In genomic region chr4:62517538-62518415, GRCm38 (mm10) we compare ENCODE assay signal across 8 mouse cellular contexts. TPM values are rescaled to one million over a fixed set of nuclear protein-coding genes. Genes with fewer than 3 reads are reported as not detected.
DNase-seq lines count a peak whose midpoint lies in the region; ATAC-seq lines count a peak whose summit lies in the region.

No protein-coding gene starts in this region.

- WGBS in heart, embryonic 12.5 days: 74% methylated on average over 10 of the region's 10 CpGs
- 73% methylated on average over 10 of the region's 10 CpGs for WGBS in limb, embryonic 12.5 days

- ATAC-seq in heart, embryonic 12.5 days (ENCODE audit: insufficient number of reproducible peaks, low FRiP score): no peak
- ATAC-seq in limb, embryonic 12.5 days (ENCODE audit: insufficient number of reproducible peaks, insufficient read depth, low FRiP score, low TSS enrichment, low read depth): no peak

- peak overlapping the region; percentile 82 for H3K27ac ChIP-seq in heart, embryonic 12.5 days (ENCODE audit: poor library complexity, severe bottlenecking)
- no peak overlapping the region; the same call in 1 of the 2 replicates for H3K27ac ChIP-seq in limb, embryonic 12.5 days

- no peak overlapping the region; the same call in 1 of the 2 replicates for H3K9ac ChIP-seq in heart, embryonic 12.5 days
- H3K9ac ChIP-seq in limb, embryonic 12.5 days (replicated peaks): peak overlapping the region; percentile 78; the same call in 1 of the 2 replicates

- no peaks in the 10 kb centered on the region for H3K27me3 ChIP-seq in heart, embryonic 12.5 days (replicated peaks)
- H3K27me3 ChIP-seq in limb, embryonic 12.5 days: no peaks in the 10 kb centered on the region

- peaks cover 19% of the 10 kb centered on the region for H3K36me3 ChIP-seq in heart, embryonic 12.5 days
- peaks cover 21% of the 10 kb centered on the region for H3K36me3 ChIP-seq in limb, embryonic 12.5 days

- peaks cover 48% of the 10 kb centered on the region for H3K4me1 ChIP-seq in heart, embryonic 12.5 days (replicated peaks)
- peaks cover 33% of the 10 kb centered on the region for H3K4me1 ChIP-seq in limb, embryonic 12.5 days (replicated peaks)

- no peak for DNase-seq in heart, adult 18-20 months
- peak; percentile 35 for DNase-seq in 416B (ENCODE audit: low read depth)
- peak; percentile 66 for DNase-seq in c-Kit-positive CD71-positive TER-119-positive erythroid progenitor cells, embryonic 14.5 days (ENCODE audit: low spot score)
- DNase-seq in right cerebral cortex, postnatal 4 days: no peak
- DNase-seq in lung, postnatal 36 days: no peak
- DNase-seq in retina, postnatal 1 day: no peak

- H3K4me3 ChIP-seq in heart, embryonic 12.5 days: peak overlapping the region; percentile 74; the same call in 1 of the 2 replicates
- peak overlapping the region; percentile 73; the same call in 1 of the 2 replicates for H3K4me3 ChIP-seq in limb, embryonic 12.5 days (replicated peaks)

- H3K9me3 ChIP-seq in heart, embryonic 12.5 days (replicated peaks): no peaks in the 10 kb centered on the region
- no peaks in the 10 kb centered on the region for H3K9me3 ChIP-seq in limb, embryonic 12.5 days

- H3K4me2 ChIP-seq in heart, embryonic 12.5 days: peak overlapping the region; percentile 84
- H3K4me2 ChIP-seq in limb, embryonic 12.5 days: peak overlapping the region; percentile 68

RNA-seq across cellular contexts. Expression of gene Alad, which starts 1.9 kb away (rescaled TPM):
- 74.3 and 80.0 TPM in 2 replicates for polyA plus RNA-seq in heart, embryonic 12.5 days (2016; fragmentation: Nextera tagmentation; extraction: Ambion mirVana)
- 10 to 100 TPM; 75.4 to 87.1 TPM for total RNA-seq in heart, adult 18-20 months (2021)
- polyA plus RNA-seq in limb, embryonic 12.5 days (2016; fragmentation: Nextera tagmentation; extraction: Ambion mirVana): 75.9 and 80.4 TPM in 2 replicates

RNA-seq across cellular contexts. Expression of gene Pole3, which starts 7.1 kb away (rescaled TPM):
- 53.6 and 59.9 TPM in 2 replicates for polyA plus RNA-seq in heart, embryonic 12.5 days (2016; fragmentation: Nextera tagmentation; extraction: Ambion mirVana)
- total RNA-seq in heart, adult 18-20 months (2021): 10 to 100 TPM; 17.7 to 19.5 TPM
- polyA plus RNA-seq in limb, embryonic 12.5 days (2016; fragmentation: Nextera tagmentation; extraction: Ambion mirVana): 95.3 and 96.9 TPM in 2 replicates

RNA-seq across cellular contexts. Expression of gene 4933430I17Rik, which starts 7.4 kb away (rescaled TPM):
- 0.31 and 0.43 TPM in 2 replicates for polyA plus RNA-seq in heart, embryonic 12.5 days (2016; fragmentation: Nextera tagmentation; extraction: Ambion mirVana)
- total RNA-seq in heart, adult 18-20 months (2021): not detected
- polyA plus RNA-seq in limb, embryonic 12.5 days (2016; fragmentation: Nextera tagmentation; extraction: Ambion mirVana): 0.73 and 0.93 TPM in 2 replicates

RNA-seq across cellular contexts. Expression of gene Hdhd3, which starts 14.5 kb away (rescaled TPM):
- 7.0 and 8.0 TPM in 2 replicates for polyA plus RNA-seq in heart, embryonic 12.5 days (2016; fragmentation: Nextera tagmentation; extraction: Ambion mirVana)
- total RNA-seq in heart, adult 18-20 months (2021): 1 to 10 TPM; 3.4 to 4.0 TPM
- polyA plus RNA-seq in limb, embryonic 12.5 days (2016; fragmentation: Nextera tagmentation; extraction: Ambion mirVana): 13.2 and 13.4 TPM in 2 replicates

RNA-seq across cellular contexts. Expression of gene Bspry, which starts 37.9 kb away (rescaled TPM):
- 0.49 and 0.64 TPM in 2 replicates for polyA plus RNA-seq in heart, embryonic 12.5 days (2016; fragmentation: Nextera tagmentation; extraction: Ambion mirVana)
- under 1 TPM in 1 of 2 experiments, not detected in 1; 0.23 TPM for total RNA-seq in heart, adult 18-20 months (2021)
- polyA plus RNA-seq in limb, embryonic 12.5 days (2016; fragmentation: Nextera tagmentation; extraction: Ambion mirVana): 1.1 and 1.5 TPM in 2 replicates

Comparison
In these comparisons a context has a peak if more than half of its experiments do, and no peak if none do; other contexts are left out.
1. DNase-seq: peak in 416B (single experiment) and c-Kit-positive CD71-positive TER-119-positive erythroid progenitor cells, embryonic 14.5 days (single experiment); none in heart, adult 18-20 months (0 of 2), right cerebral cortex, postnatal 4 days (single experiment), lung, postnatal 36 days (single experiment) and retina, postnatal 1 day (single experiment).